Mouse (Mus musculus) midbrain, embryonic 13.5 days (tissue): ENCODE measurements around the gene Pdia2. TPM values are rescaled to one million over a fixed set of nuclear protein-coding genes. Genes with fewer than 3 reads are reported as not detected.
"Not testable (repeated sequence)": the region's sequence is repeated elsewhere in the genome, so short reads cannot be mapped to it uniquely, and the experiment has no call there.

Experiments
- ATAC-seq: fragments of 200-750 bp; cut with Nextera tagmentation; 2 replicates; pipeline ENCODE4 v1.8.0; 2017; ENCODE audit warnings: mild to moderate bottlenecking, moderate TSS enrichment, moderate library complexity
- H3K27ac ChIP-seq: fragments of 300-500 bp; sonication (generic); 2 replicates; pipeline ENCODE4 v1.5.1; 2015; ENCODE audit warnings: inconsistent platforms, mild to moderate bottlenecking, moderate library complexity
- H3K27me3 ChIP-seq: fragments of 300-500 bp; sonication (generic); 2 replicates; pipeline ENCODE4 v1.6.1; 2015; ENCODE audit warnings: mild to moderate bottlenecking, inconsistent platforms
- H3K36me3 ChIP-seq: fragments of 300-500 bp; sonication (generic); 2 replicates; pipeline ENCODE4 v1.6.1; 2015; ENCODE audit warnings: mild to moderate bottlenecking, inconsistent platforms
- H3K4me1 ChIP-seq: fragments of 300-500 bp; sonication (generic); replicated peaks from 2 replicates; pipeline ENCODE4 v1.6.1; 2015; ENCODE audit warnings: inconsistent platforms
- H3K4me2 ChIP-seq: fragments of 300-500 bp; sonication (generic); replicated peaks from 2 replicates; pipeline ENCODE4 v1.6.1; 2015; ENCODE audit warnings: moderate library complexity, mild to moderate bottlenecking, inconsistent platforms
- H3K4me3 ChIP-seq: fragments of 300-500 bp; sonication (generic); replicated peaks from 2 replicates; pipeline ENCODE4 v1.5.1; 2015; ENCODE audit warnings: mild to moderate bottlenecking, inconsistent platforms
- H3K9ac ChIP-seq: fragments of 300-500 bp; sonication (generic); replicated peaks from 2 replicates; pipeline ENCODE4 v1.6.1; 2015; ENCODE audit warnings: mild to moderate bottlenecking, inconsistent platforms
- H3K9me3 ChIP-seq: fragments of 300-500 bp; sonication (generic); 2 replicates; pipeline ENCODE4 v1.6.1; 2016; ENCODE audit warnings: mild to moderate bottlenecking, inconsistent platforms
- WGBS: fragments of 180-500 bp; shearing (Covaris S2); methylation state at CpG from one replicate; pipeline ENCODE4 v1.1.7; 2015; 5-methylcytosine and 5-hydroxymethylcytosine counted together
- polyA plus RNA-seq: library from polyadenylated mRNA; unstranded; fragments of >200 nt; fragmentation: Nextera tagmentation; extraction: Ambion mirVana; gene quantifications from 2 replicates; pipeline ENCODE4 v1.2.1, GENCODE M21; 2015

Pdia2 gene
- polyA plus RNA-seq, 1 experiment from 2014 or later: not detected

- Histone ChIP-seq H3K27ac (no peak overlapping the region), H3K27me3 (no peaks in the 10 kb centered on the region), H3K9ac (no peak overlapping the region), H3K4me1 (no peaks in the 10 kb centered on the region), H3K4me2 (no peak overlapping the region), H3K36me3 (peaks cover 100% of the 10 kb centered on the region), H3K9me3 (no peaks in the 10 kb centered on the region), H3K4me3 (no peak overlapping the region)
- 98% methylated on average over 15 of the region's 15 CpGs for WGBS
- ATAC-seq: no peak
Measured at GRCm38 (mm10) chr17:26192481-26193190, 6.3 kb downstream of the Pdia2 start.

- H3K9me3 ChIP-seq, H3K4me1 ChIP-seq, H3K27me3 ChIP-seq, H3K9ac ChIP-seq, H3K4me2 ChIP-seq, H3K27ac ChIP-seq, ATAC-seq, H3K4me3 ChIP-seq: not testable (repeated sequence)
- whole genome bisulfite sequencing: 92% methylated on average over 7 of the region's 7 CpGs
- peaks cover 99% of the 10 kb centered on the region for H3K36me3 ChIP-seq
Measured at GRCm38 (mm10) chr17:26191486-26191885, 7.4 kb downstream of the Pdia2 start.

GRCm38 (mm10) chr17:26188091-26188805 is 10.6 kb downstream of the Pdia2 start:
- H3K36me3 ChIP-seq: peaks cover 97% of the 10 kb centered on the region
- H3K4me3 ChIP-seq: no peak overlapping the region
- H3K27me3 ChIP-seq: no peaks in the 10 kb centered on the region
- H3K27ac ChIP-seq: no peak overlapping the region
- no peak overlapping the region for H3K9ac ChIP-seq
- no peaks in the 10 kb centered on the region for H3K9me3 ChIP-seq
- no peaks in the 10 kb centered on the region for H3K4me1 ChIP-seq
- no peak for ATAC-seq
- WGBS: 93% methylated on average over 11 of the region's 11 CpGs
- H3K4me2 ChIP-seq: no peak overlapping the region

- no peaks in the 10 kb centered on the region for H3K9me3 ChIP-seq
- H3K4me1 ChIP-seq: no peaks in the 10 kb centered on the region
- no peak overlapping the region for H3K4me3 ChIP-seq
- ATAC-seq: no peak
- H3K27ac ChIP-seq: no peak overlapping the region
- no peak overlapping the region for H3K9ac ChIP-seq
- H3K4me2 ChIP-seq: no peak overlapping the region
- peaks cover 97% of the 10 kb centered on the region for H3K36me3 ChIP-seq
- WGBS: 97% methylated on average over 5 of the region's 5 CpGs
- no peaks in the 10 kb centered on the region for H3K27me3 ChIP-seq
Measured at GRCm38 (mm10) chr17:26187592-26187991, 11.3 kb downstream of the Pdia2 start.

GRCm38 (mm10) chr17:26181179-26181578 is 17.7 kb downstream of the Pdia2 start:
- 95% methylated on average over 3 of the region's 3 CpGs for WGBS
- H3K27ac ChIP-seq: no peak overlapping the region
- H3K4me2 ChIP-seq: no peak overlapping the region
- no peaks in the 10 kb centered on the region for H3K27me3 ChIP-seq
- no peak overlapping the region for H3K9ac ChIP-seq
- ATAC-seq: no peak
- H3K9me3 ChIP-seq: no peaks in the 10 kb centered on the region
- H3K4me3 ChIP-seq: no peak overlapping the region
- H3K4me1 ChIP-seq: no peaks in the 10 kb centered on the region
- peaks cover 63% of the 10 kb centered on the region for H3K36me3 ChIP-seq

GRCm38 (mm10) chr17:26178611-26179010 is 20.3 kb downstream of the Pdia2 start:
- H3K4me1 ChIP-seq: no peaks in the 10 kb centered on the region
- H3K9ac ChIP-seq: no peak overlapping the region
- no peaks in the 10 kb centered on the region for H3K27me3 ChIP-seq
- no peak for ATAC-seq
- H3K27ac ChIP-seq: no peak overlapping the region
- no peak overlapping the region for H3K4me3 ChIP-seq
- peaks cover 61% of the 10 kb centered on the region for H3K36me3 ChIP-seq
- H3K9me3 ChIP-seq: no peaks in the 10 kb centered on the region
- H3K4me2 ChIP-seq: no peak overlapping the region

GRCm38 (mm10) chr17:26175248-26175647 is 23.6 kb downstream of the Pdia2 start:
- not testable (repeated sequence) for H3K4me3 ChIP-seq, ATAC-seq

GRCm38 (mm10) chr17:26168039-26168438 is 30.8 kb downstream of the Pdia2 start:
- no peak overlapping the region for H3K4me3 ChIP-seq
- no peak for ATAC-seq
- H3K27ac ChIP-seq: no peak overlapping the region
- no peak overlapping the region for H3K4me2 ChIP-seq
- no peaks in the 10 kb centered on the region for H3K4me1 ChIP-seq
- no peaks in the 10 kb centered on the region for H3K27me3 ChIP-seq
- H3K36me3 ChIP-seq: 0 out of 2 replicates have a peak, but pooled peaks cover 8% of the 10 kb centered on the region
- H3K9me3 ChIP-seq: no peaks in the 10 kb centered on the region
- no peak overlapping the region for H3K9ac ChIP-seq
- 96% methylated on average over 2 of the region's 2 CpGs for WGBS

More at GRCm38 (mm10) chr17:26175248-26175647, 23.6 kb downstream of the Pdia2 start:
- 92% methylated on average over 2 of the region's 2 CpGs for WGBS
- not testable (repeated sequence) for H3K27ac ChIP-seq, H3K9me3 ChIP-seq, H3K4me2 ChIP-seq, H3K27me3 ChIP-seq, H3K9ac ChIP-seq, H3K4me1 ChIP-seq
- peaks cover 51% of the 10 kb centered on the region for H3K36me3 ChIP-seq

- Histone ChIP-seq H3K36me3 (0 out of 2 replicates have a peak, but pooled peaks cover 4% of the 10 kb centered on the region), H3K4me2 (no peak overlapping the region), H3K9ac (no peak overlapping the region), H3K27ac (no peak overlapping the region), H3K4me1 (no peaks in the 10 kb centered on the region), H3K4me3 (no peak overlapping the region), H3K9me3 (no peaks in the 10 kb centered on the region), H3K27me3 (no peaks in the 10 kb centered on the region)
- 90% methylated on average over 1 of the region's 1 CpGs for WGBS
- ATAC-seq: no peak
Measured at GRCm38 (mm10) chr17:26162736-26163135, 36.2 kb downstream of the Pdia2 start.

- Histone ChIP-seq H3K27ac (no peak overlapping the region), H3K9ac (no peak overlapping the region), H3K4me3 (no peak overlapping the region), H3K27me3 (no peaks in the 10 kb centered on the region), H3K9me3 (no peaks in the 10 kb centered on the region), H3K36me3 (peaks cover 68% of the 10 kb centered on the region), H3K4me2 (no peak overlapping the region), H3K4me1 (no peaks in the 10 kb centered on the region)
- 95% methylated on average over 2 of the region's 2 CpGs for WGBS
- ATAC-seq: no peak
Measured at GRCm38 (mm10) chr17:26151886-26152630, 46.8 kb downstream of the Pdia2 start.

- WGBS: 88% methylated on average over 2 of the region's 2 CpGs
Measured at GRCm38 (mm10) chr17:26149056-26149455, 49.8 kb downstream of the Pdia2 start.

More at GRCm38 (mm10) chr17:26149056-26149455, 49.8 kb downstream of the Pdia2 start:
- no peak overlapping the region for H3K27ac ChIP-seq
- H3K4me1 ChIP-seq: no peaks in the 10 kb centered on the region
- no peak for ATAC-seq
- H3K27me3 ChIP-seq: no peaks in the 10 kb centered on the region
- no peak overlapping the region for H3K4me2 ChIP-seq
- no peak overlapping the region for H3K4me3 ChIP-seq
- H3K9me3 ChIP-seq: no peaks in the 10 kb centered on the region
- H3K9ac ChIP-seq: no peak overlapping the region
- peaks cover 85% of the 10 kb centered on the region for H3K36me3 ChIP-seq
